Mouse (Mus musculus): Measurements from ENCODE around the gene Olfr1442.
"Not testable (repeated sequence)": the region's sequence is repeated elsewhere in the genome, so short reads cannot be mapped to it uniquely, and the experiment has no call there.

GRCm38 (mm10) chr19:12668601-12669000 lies 1.6 kb upstream of the Olfr1442 start:
- not testable (repeated sequence) for TF ChIP-seq GATA1, TAL1 (IDR thresholded peaks at IDR 0.05; ENCODE audit: low read length)

Measured in erythroblast, embryonic 14.5 days (primary cell).